In the genomic region with DNA sequence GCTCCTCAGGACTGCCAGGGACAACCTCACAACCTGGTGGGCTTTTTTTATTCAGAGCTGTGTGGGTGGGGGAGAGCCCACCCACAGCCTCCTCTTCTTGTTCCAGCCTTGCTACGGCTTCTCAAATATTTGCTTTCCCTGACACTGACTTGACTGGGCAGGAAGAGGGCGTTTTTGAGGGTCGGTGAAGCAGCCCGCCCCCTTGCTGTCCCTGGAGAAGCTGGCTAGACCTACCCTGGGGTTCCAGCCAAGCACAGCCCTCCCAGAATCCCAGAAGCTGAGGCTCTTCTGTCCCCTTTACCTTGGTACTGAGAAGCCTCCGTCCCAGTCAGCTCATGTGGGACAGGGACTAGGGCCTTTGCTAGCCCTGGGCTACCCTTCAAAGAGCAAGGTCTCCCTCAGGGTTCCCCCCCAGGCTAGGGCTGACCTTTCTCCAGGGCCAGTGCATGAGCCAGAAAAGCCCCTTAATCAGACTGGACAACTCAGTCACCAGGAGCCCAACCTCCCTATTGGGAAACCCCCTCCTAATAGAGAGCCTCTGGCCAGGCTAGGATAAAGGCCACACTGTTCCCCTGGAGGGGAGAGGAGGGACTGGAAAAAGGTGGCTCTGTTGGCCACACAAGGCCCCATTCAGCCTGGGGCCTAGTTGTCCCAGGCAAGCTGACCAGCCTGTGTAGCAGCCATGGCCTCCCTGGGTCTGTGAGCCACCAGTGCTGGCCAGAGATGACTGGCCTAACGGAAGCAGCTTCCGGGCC, we compare ENCODE assay signal across 8 mouse cellular contexts. TPM values are rescaled to one million over a fixed set of nuclear protein-coding genes. Genes with fewer than 3 reads are reported as not detected.
DNase-seq lines count a peak whose midpoint lies in the region; ATAC-seq and TF ChIP-seq lines count a peak whose summit lies in the region.

No protein-coding gene starts in this region.

- H3K4me3 ChIP-seq in cerebellum, adult 2 months (replicated peaks; ENCODE audit: insufficient read depth, low read depth, low read length), result no peak overlapping the region
- no peak overlapping the region for H3K4me3 ChIP-seq in intestine, embryonic 15.5 days (replicated peaks)
- H3K4me3 ChIP-seq in midbrain, embryonic 11.5 days (ENCODE audit: low read depth, low read length), result no peak overlapping the region

- H3K36me3 ChIP-seq in intestine, embryonic 15.5 days, result peaks cover 28% of the 10 kb centered on the region
- H3K36me3 ChIP-seq in midbrain, embryonic 11.5 days (ENCODE audit: control insufficient read depth, insufficient read depth, low read length), result peaks cover 19% of the 10 kb centered on the region; the same call in 1 of the 2 replicates

- H3K27me3 ChIP-seq in cerebellum, adult 2 months (ENCODE audit: control insufficient read depth, insufficient read depth, low read length), result no peaks in the 10 kb centered on the region
- H3K27me3 ChIP-seq in intestine, embryonic 15.5 days (replicated peaks), result no peaks in the 10 kb centered on the region
- no peaks in the 10 kb centered on the region for H3K27me3 ChIP-seq in midbrain, embryonic 11.5 days (ENCODE audit: control insufficient read depth, insufficient read depth, low read length)

- no peak for TF ChIP-seq POLR2A in cerebellum, adult 2 months (IDR thresholded peaks at IDR 0.05; ENCODE audit: borderline replicate concordance, insufficient read depth, low read length)

- 0 out of 2 replicates have a peak overlapping the region, but pooled peaks have one; percentile 9 for H3K4me2 ChIP-seq in intestine, embryonic 15.5 days (replicated peaks)
- H3K4me2 ChIP-seq in midbrain, embryonic 11.5 days, result no peak overlapping the region

- TF ChIP-seq CTCF in cerebellum, adult 2 months (IDR thresholded peaks at IDR 0.05; ENCODE audit: borderline replicate concordance, insufficient read depth, low read depth, low read length), result no peak

- WGBS in cerebellum, adult 2 months, result 10% methylated on average over 7 of the region's 7 CpGs
- 44% methylated on average over 7 of the region's 7 CpGs for WGBS in intestine, embryonic 15.5 days
- WGBS in midbrain, embryonic 11.5 days, result 46% methylated on average over 7 of the region's 7 CpGs

- ATAC-seq in intestine, embryonic 15.5 days, result no peak
- ATAC-seq in midbrain, embryonic 11.5 days (ENCODE audit: low FRiP score), result no peak

- peaks cover 43% of the 10 kb centered on the region for H3K4me1 ChIP-seq in cerebellum, adult 2 months (ENCODE audit: control insufficient read depth, insufficient read depth, low read length)
- peaks cover 42% of the 10 kb centered on the region for H3K4me1 ChIP-seq in intestine, embryonic 15.5 days (replicated peaks)
- H3K4me1 ChIP-seq in midbrain, embryonic 11.5 days (ENCODE audit: control insufficient read depth, insufficient read depth, low read length), result peaks cover 23% of the 10 kb centered on the region

- DNase-seq in cerebellum, adult 2 months, result no peak
- DNase-seq in cerebellum, postnatal 14 days, result no peak
- DNase-seq in lung, postnatal 10 days, result peak; percentile 65
- DNase-seq in lung, postnatal 25 days (ENCODE audit: low spot score), result no peak
- DNase-seq in midbrain, embryonic 11.5 days (ENCODE audit: low spot score, missing footprints), result peak; percentile 85
- no peak for DNase-seq in yolk sac, embryonic 10.5 days (ENCODE audit: low spot score)
- no peak for DNase-seq in ovary, postnatal 36 days (ENCODE audit: low spot score)

- peak overlapping the region; percentile 72 for H3K27ac ChIP-seq in cerebellum, adult 2 months (ENCODE audit: insufficient read depth, low read length)
- H3K27ac ChIP-seq in intestine, embryonic 15.5 days, result peak overlapping the region; percentile 14
- H3K27ac ChIP-seq in midbrain, embryonic 11.5 days (ENCODE audit: low read depth, low read length), result 0 out of 2 replicates have a peak overlapping the region, but pooled peaks have one; percentile 44

- no peaks in the 10 kb centered on the region for H3K9me3 ChIP-seq in intestine, embryonic 15.5 days
- no peaks in the 10 kb centered on the region for H3K9me3 ChIP-seq in midbrain, embryonic 11.5 days (ENCODE audit: control insufficient read depth, low read length)

- H3K9ac ChIP-seq in intestine, embryonic 15.5 days, result peak overlapping the region; percentile 21; the same call in 1 of the 2 replicates
- H3K9ac ChIP-seq in midbrain, embryonic 11.5 days (ENCODE audit: low read length), result peak overlapping the region; percentile 24

RNA-seq across cellular contexts. Expression of a gene that starts 4.0 kb away (rescaled TPM):
- 257 and 288 TPM in 2 replicates for polyA plus RNA-seq in cerebellum, adult 2 months (2012; rRNA removed)
- 8.0 and 9.6 TPM in 2 replicates for polyA plus RNA-seq in intestine, embryonic 15.5 days (2015; fragmentation: Nextera tagmentation; extraction: Ambion mirVana)
- 7.4 and 9.6 TPM in 2 replicates for polyA plus RNA-seq in midbrain, embryonic 11.5 days (2014; fragmentation: Nextera tagmentation; extraction: Ambion mirVana)

Comparison
In these comparisons a context has a peak if more than half of its experiments do, and no peak if none do; other contexts are left out.
1. DNase-seq: peak in lung, postnatal 10 days (single experiment) and midbrain, embryonic 11.5 days (single experiment); none in cerebellum, adult 2 months (0 of 2), cerebellum, postnatal 14 days (0 of 2), lung, postnatal 25 days (single experiment), yolk sac, embryonic 10.5 days (single experiment) and ovary, postnatal 36 days (single experiment).
2. H3K27ac ChIP-seq: peak in every context shown above with its lines; median percentile 72 in cerebellum, adult 2 months; 44 in midbrain, embryonic 11.5 days; 14 in intestine, embryonic 15.5 days.
3. RNA of a gene that starts 4.0 kb away (polyA plus RNA-seq): 257 to 288 TPM in cerebellum, adult 2 months; 8.0 to 9.6 TPM in intestine, embryonic 15.5 days and 7.4 to 9.6 TPM in midbrain, embryonic 11.5 days; every median in the first group is over 10 times any median in the second.